Mouse (Mus musculus) natural killer cell, adult 2 months (primary cell): ENCODE results near the gene Tardbp.

Experiments
- DNase-seq, 2 experiments: peaks; one replicate each; pipeline ENCODE4 v3.0.0; 2022; ENCODE audit warnings: low spot score in 2 of 2

The Tardbp gene

DNA sequence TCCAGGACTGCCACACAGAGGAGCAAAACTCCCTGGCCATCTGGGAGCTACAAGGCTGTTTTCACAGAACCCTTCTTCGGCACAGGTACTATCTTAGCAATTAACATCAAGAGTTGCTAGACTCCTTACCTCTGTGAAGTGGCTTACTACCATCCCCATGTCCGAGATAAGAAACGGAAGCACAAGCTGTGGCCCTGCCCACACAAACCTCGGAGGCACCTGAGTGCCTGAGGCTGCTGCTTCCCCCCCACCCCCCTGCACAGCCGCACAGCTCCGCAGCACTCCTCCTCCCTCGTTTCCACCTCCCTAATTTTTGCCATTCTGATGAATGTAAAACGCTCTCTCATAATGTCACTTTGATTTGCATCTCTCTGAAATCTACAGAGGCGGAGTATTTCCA lies 11.5 kb upstream of the Tardbp start:
- no peak for DNase-seq

DNA sequence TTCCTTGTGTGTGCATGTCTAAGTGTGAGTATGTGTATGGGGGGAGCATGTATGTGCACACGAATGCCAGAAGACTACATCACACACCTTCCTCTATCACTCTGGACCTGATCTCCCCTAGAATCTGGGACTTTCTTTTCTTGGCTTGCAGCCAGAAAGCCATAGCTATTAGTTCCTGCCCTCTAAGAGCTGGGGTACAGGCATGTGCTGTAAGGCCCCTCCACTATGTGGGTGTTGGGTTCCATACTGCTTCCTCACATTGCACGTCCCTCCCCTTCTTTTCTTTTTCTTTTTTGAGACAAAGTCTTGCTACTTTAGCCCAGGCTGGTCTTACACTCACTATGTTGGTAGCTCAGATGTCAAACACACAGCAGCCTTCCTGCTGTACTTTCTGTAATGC lies 8.5 kb upstream of the Tardbp start:
- DNase-seq = no peak

GRCm38 (mm10) chr4:148633395-148634061 lies 6.7 kb upstream of the Tardbp start:
- DNase-seq = peak; percentile 23 to 57

GRCm38 (mm10) chr4:148632013-148632692 lies 5.3 kb upstream of the Tardbp start:
- DNase-seq = no peak

DNA sequence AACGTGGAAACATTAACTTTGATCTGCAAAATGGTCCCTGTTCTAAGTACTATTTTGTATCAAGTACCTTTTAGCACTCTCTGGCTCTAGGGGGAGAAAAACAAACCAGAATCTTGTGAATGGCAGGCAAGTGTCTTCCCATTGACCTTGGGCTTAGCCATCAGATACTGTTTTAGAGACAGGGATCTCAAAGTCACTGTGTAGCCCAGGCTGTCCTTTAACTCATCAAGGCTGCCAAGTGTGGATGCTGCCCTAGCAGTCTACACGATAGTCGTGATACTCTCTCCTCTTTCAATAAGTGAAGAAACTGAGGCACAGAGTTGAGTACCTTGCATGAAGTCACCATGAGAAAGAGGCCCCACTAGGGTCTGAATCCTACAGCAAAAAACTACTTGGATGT lies 427 bp upstream of the Tardbp start:
- DNase-seq = no peak

DNA sequence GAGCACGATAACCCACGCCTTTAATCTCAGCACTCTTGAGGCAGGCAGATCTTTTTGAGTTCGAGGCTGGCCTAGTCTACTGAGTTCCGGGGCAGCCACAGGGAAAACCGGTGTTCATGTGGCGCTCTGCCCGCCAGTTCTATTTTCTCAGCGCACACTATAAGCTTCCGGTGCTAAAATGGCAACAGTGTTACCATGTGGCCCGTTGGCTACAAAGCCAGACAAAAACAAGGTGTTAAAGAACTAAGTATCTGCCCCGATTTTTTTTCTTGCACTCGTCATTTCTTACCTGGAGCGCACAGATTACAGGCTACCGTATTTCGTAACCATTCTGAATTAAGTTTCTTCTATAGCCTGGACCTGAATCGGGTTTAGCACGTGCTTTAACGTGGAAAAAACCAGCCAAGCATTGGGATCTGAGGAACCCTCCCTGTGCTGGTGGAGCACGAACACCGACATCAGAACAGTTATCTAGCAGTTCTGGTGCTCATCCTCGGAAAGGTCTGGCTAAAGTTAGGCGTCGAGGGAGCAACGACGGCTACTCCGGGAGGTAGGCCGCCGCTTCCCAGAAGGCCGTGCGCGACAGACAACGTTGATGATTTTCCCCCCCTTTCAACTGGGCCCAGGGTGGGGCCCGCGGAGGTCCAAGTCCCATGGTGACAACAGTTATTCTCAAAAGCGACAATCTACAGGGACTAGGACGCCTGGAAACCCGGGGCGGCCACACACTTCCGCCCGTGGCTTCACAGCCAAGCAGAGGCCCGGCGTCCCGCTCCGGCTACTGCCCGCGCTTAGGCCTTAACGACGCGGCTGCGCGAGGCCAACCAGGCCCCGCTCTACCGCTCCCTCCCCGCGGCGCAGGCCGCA lies 830 bp downstream of the Tardbp start:
- peak; percentile 51 to 57 for DNase-seq

- DNase-seq = no peak
Measured at GRCm38 (mm10) chr4:148625010-148625409, 1.8 kb downstream of the Tardbp start.

GRCm38 (mm10) chr4:148623609-148624008 lies 3.2 kb downstream of the Tardbp start:
- no peak for DNase-seq

- no peak for DNase-seq
Measured at GRCm38 (mm10) chr4:148622485-148622884, 4.3 kb downstream of the Tardbp start.

GRCm38 (mm10) chr4:148620718-148621117 lies 6.1 kb downstream of the Tardbp start:
- DNase-seq = no peak

GRCm38 (mm10) chr4:148619805-148620204 lies 7.0 kb downstream of the Tardbp start:
- no peak for DNase-seq

DNA sequence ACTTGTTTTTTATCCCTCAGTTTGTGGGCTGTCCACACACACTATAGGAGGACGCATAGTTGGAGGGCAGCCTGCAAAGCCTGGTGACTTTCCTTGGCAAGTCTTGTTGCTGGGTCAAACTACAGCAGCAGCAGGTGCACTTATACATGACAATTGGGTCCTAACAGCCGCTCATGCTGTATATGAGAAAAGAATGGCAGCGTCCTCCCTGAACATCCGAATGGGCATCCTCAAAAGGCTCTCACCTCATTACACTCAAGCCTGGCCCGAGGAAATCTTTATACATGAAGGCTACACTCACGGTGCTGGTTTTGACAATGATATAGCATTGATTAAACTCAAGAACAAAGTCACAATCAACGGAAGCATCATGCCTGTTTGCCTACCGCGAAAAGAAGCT lies 13.1 kb downstream of the Tardbp start:
- DNase-seq = no peak

DNA sequence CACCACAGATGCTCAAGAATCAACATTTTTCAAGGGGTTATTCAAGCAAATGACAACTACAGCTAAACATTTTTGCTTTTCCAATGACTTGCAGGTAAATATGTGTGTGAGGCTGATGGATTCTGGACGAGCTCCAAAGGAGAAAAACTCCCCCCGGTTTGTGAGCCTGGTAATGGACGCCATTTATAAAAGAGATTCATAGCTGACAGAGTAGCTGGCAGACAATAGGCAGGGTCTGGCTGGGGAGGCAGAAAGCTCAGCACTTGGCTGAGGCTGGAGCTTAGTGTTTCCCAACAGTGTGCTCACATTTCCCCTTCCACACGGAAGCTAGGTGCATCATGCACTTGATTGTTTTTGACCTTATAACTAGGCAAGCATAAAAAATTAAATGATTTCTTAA lies 14.3 kb downstream of the Tardbp start:
- no peak for DNase-seq

- no peak for DNase-seq
Measured at GRCm38 (mm10) chr4:148610631-148611364, 16.0 kb downstream of the Tardbp start.

GRCm38 (mm10) chr4:148609805-148610204 lies 17.0 kb downstream of the Tardbp start:
- DNase-seq = no peak

- DNase-seq = peak; percentile 65 to 79
Measured at GRCm38 (mm10) chr4:148607758-148608157, 19.1 kb downstream of the Tardbp start.

GRCm38 (mm10) chr4:148604541-148605165 lies 22.2 kb downstream of the Tardbp start:
- DNase-seq = peak; percentile 30 to 55

- no peak for DNase-seq
Measured at GRCm38 (mm10) chr4:148604141-148604540, 22.7 kb downstream of the Tardbp start.

DNA sequence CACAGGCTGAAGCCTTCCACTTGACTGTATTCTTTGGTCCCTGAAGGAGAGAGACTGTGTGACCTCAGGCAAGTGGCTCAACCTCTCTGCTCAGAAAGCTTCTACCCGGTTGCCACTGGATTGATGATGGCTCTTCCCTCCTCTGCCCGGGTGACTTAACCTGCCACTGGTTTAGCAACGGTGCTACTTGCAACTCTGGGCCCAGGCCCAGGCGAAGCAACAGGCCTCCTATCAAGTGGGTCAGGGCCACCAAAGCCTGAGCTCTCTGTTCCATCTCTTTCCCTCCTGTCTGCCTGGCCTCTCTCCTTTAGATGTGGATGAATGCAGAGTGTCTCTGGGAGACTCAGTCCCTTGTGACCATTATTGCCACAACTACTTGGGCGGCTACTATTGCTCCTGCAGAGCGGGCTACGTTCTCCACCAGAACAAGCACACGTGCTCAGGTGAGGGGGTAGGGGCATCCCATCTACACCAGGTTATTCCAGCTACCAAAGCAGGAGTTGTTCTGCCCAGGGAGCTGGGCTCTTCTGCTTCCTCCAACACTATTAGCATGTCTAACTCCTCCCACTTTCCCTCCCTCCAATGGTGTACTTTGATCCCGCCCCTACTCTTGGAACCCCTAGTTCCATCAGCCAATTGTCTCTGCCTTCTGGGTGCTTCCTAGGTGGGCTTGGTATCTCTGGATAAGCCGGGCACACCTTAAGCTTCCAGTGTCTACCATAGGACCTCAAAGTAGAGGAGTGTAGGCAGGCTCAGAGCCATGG lies 23.3 kb downstream of the Tardbp start:
- no peak for DNase-seq

DNA sequence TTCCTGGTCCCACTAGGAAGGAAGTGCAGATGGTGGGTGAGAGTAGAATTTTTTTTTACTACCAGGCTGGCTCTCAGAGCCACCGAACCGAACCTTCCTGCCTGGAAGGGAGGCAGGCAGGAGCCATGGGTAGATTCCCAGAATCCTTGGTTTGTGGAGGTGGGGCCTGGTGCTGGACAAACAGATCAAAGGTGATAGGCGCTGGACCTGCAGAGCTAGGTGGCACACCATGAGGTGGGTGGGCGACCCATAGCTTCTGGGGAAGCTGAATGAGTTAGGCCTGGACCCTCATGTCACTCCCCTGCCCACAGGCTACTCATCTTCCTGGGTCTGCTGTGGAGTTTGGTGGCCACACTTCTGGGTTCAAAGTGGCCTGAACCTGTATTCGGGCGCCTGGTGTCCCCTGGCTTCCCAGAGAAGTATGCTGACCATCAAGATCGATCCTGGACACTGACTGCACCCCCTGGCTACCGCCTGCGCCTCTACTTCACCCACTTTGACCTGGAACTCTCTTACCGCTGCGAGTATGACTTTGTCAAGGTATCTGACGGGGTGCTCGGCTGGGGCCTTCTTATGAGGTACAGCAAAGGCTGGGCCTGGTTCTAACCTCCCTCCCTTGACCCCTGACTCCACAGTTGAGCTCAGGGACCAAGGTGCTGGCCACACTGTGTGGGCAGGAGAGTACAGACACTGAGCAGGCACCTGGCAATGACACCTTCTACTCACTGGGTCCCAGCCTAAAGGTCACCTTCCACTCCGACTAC lies 24.3 kb downstream of the Tardbp start, which contains the start of gene Masp2:
TSS of gene Masp2 (plus strand) at position 198 of the 764 bp plus-strand sequence.
- no peak for DNase-seq
